Mouse (Mus musculus) thymus, adult 2 months (tissue): ENCODE data around the gene Pkd2l1.

Experiments
- CTCF ChIP-seq: fragments of 200-500 bp; IDR thresholded peaks from 2 replicates; pipeline ENCODE4 v1.5.1; 2012; ENCODE audit warnings: mild to moderate bottlenecking, control low read depth, low read length, moderate library complexity, borderline replicate concordance; ENCODE audit not compliant: control insufficient read depth, poor library complexity, insufficient read depth; ENCODE audit errors: extremely low read depth
- POLR2A ChIP-seq: fragments of 200-500 bp; IDR thresholded peaks from 2 replicates; pipeline ENCODE4 v1.6.1; 2012; ENCODE audit warnings: mild to moderate bottlenecking, low read length, control low read depth, moderate library complexity; ENCODE audit not compliant: control insufficient read depth, poor library complexity, insufficient read depth; ENCODE audit errors: extremely low read depth

DNA sequence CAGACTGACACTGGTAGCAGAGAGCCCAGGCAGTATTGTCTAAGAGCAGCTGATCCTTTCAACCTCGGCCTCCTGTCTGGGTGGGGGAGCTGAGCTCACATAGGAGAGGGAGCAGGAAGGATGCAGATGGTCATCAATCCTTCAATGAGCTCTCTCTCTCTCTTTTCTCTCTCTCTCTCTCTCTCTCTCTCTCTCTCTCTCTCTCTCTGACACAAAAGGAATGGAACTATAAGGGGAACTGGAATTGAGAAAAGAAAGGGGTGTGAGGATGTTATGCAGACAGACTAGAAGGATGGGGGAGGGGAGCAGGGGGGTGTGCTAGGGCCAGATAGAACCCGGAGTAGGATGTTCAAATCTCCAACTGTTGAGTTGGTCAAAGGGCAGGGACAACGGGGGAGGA, at the start of gene Pkd2l1:
- TF ChIP-seq POLR2A, result no peak
- no peak for TF ChIP-seq CTCF
